Mouse (Mus musculus) granulocyte monocyte progenitor cell, adult 5-6 weeks (primary cell): Measurements from ENCODE around the gene Maml3. TPM values are rescaled to one million over a fixed set of nuclear protein-coding genes. Genes with fewer than 3 reads are reported as not detected.
A peak's percentile ranks its signal among the peaks of the same experiment; 100 is the strongest.

Source experiments
- ATAC-seq: replicated peaks from 2 replicates; pipeline ENCODE4 v1.8.0; 2016; ENCODE audit warnings: mild to moderate bottlenecking, moderate TSS enrichment, inconsistent platforms; ENCODE audit not compliant: poor library complexity, severe bottlenecking
- total RNA-seq, 2 experiments: library from RNA; stranded (forward) in 1 of 2; stranded (reverse) in 1 of 2; fragments of 200-712, 200-1000 nt in 1 of 2; fragments of >200 nt in 1 of 2; fragmentation: Nextera tagmentation in 1 of 2; gene quantifications; 2 replicates each; pipeline ENCODE4 v1.2.3; 2014 to 2017

Maml3 gene
- total RNA-seq, 2 experiments from 2014 or later, result 4.9 to 12.3 TPM

- ATAC-seq, result peak; percentile 92
These were observed 222.9 kb downstream of the Maml3 start for GRCm38 (mm10) chr3:51881981-51882380.

- ATAC-seq, result no peak
These were observed 223.5 kb downstream of the Maml3 start for GRCm38 (mm10) chr3:51881393-51881792.

GRCm38 (mm10) chr3:51880506-51881036, 224.3 kb downstream of the Maml3 start:
- 0 out of 2 replicates have a peak, but pooled peaks have one; percentile 1 for ATAC-seq

GRCm38 (mm10) chr3:51879211-51879610, 225.7 kb downstream of the Maml3 start:
- ATAC-seq, result no peak

GRCm38 (mm10) chr3:51878577-51878976, 226.3 kb downstream of the Maml3 start:
- no peak for ATAC-seq

GRCm38 (mm10) chr3:51876729-51877128, 228.1 kb downstream of the Maml3 start:
- no peak for ATAC-seq

GRCm38 (mm10) chr3:51875629-51876028, 229.2 kb downstream of the Maml3 start:
- ATAC-seq, result no peak

GRCm38 (mm10) chr3:51874252-51874651, 230.6 kb downstream of the Maml3 start:
- no peak for ATAC-seq

- no peak for ATAC-seq
These were observed 232.1 kb downstream of the Maml3 start for GRCm38 (mm10) chr3:51872771-51873170.

- no peak for ATAC-seq
These were observed 233.5 kb downstream of the Maml3 start for GRCm38 (mm10) chr3:51871346-51871745.

- ATAC-seq, result no peak
These were observed 234.9 kb downstream of the Maml3 start for GRCm38 (mm10) chr3:51869980-51870379.

GRCm38 (mm10) chr3:51868857-51869256, 236.0 kb downstream of the Maml3 start:
- ATAC-seq, result no peak

GRCm38 (mm10) chr3:51866446-51866845, 238.4 kb downstream of the Maml3 start:
- ATAC-seq, result no peak

GRCm38 (mm10) chr3:51861631-51862030, 243.2 kb downstream of the Maml3 start:
- ATAC-seq, result no peak

- ATAC-seq, result no peak
These were observed 244.4 kb downstream of the Maml3 start for GRCm38 (mm10) chr3:51860458-51860857.

GRCm38 (mm10) chr3:51859208-51859607, 245.7 kb downstream of the Maml3 start:
- peak; percentile 70 for ATAC-seq

- ATAC-seq, result no peak
These were observed 250.7 kb downstream of the Maml3 start for GRCm38 (mm10) chr3:51854152-51854551.

- ATAC-seq, result no peak
These were observed 251.3 kb downstream of the Maml3 start for GRCm38 (mm10) chr3:51853610-51854009.

GRCm38 (mm10) chr3:51852692-51853091, 252.2 kb downstream of the Maml3 start:
- ATAC-seq, result no peak

- no peak for ATAC-seq
These were observed 253.3 kb downstream of the Maml3 start for GRCm38 (mm10) chr3:51851596-51851995.

GRCm38 (mm10) chr3:51849462-51849861, 255.4 kb downstream of the Maml3 start:
- no peak for ATAC-seq

- peak; percentile 91 for ATAC-seq
These were observed 257.6 kb downstream of the Maml3 start for GRCm38 (mm10) chr3:51847262-51847661.

GRCm38 (mm10) chr3:51844255-51844654, 260.6 kb downstream of the Maml3 start:
- ATAC-seq, result no peak
